Mouse (Mus musculus): ENCODE data around the gene 4933428G20Rik. TPM values are rescaled to one million over a fixed set of nuclear protein-coding genes. Genes with fewer than 3 reads are reported as not detected.

The 4933428G20Rik gene
- total RNA-seq, 2 experiments from 2014 or later: not detected

DNA sequence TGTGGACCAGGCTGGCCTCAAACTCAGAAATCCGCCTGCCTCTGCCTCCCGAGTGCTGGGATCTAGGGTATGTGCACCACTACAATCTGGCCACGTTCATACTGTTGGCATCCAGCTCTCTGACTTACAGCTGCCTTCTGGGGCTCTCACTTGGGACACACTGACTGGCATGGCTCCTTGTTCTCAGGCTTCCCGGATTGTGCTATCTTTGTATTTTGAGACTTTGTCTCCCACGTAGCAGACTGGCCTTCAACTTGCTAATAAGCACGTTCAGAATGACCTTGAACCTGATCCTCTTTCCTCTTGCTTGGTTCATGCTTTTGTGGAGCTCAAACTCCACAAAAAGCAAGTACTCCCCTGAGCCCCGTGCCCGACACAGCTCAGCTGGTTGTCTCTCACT lies 14.5 kb downstream of the 4933428G20Rik start:
- DNase-seq: peak; percentile 17
- H3K27ac ChIP-seq: peak overlapping the region; percentile 48
- intact Hi-C loops (cut with DNase I): loop anchor here (5.0 kb wide), 1 partner anchor 92 kb away; the partner anchor contains the start of gene Srcin1
- no peak for TF ChIP-seq CTCF (IDR thresholded peaks at IDR 0.05)
- no peak overlapping the region for H3K4me3 ChIP-seq

DNA sequence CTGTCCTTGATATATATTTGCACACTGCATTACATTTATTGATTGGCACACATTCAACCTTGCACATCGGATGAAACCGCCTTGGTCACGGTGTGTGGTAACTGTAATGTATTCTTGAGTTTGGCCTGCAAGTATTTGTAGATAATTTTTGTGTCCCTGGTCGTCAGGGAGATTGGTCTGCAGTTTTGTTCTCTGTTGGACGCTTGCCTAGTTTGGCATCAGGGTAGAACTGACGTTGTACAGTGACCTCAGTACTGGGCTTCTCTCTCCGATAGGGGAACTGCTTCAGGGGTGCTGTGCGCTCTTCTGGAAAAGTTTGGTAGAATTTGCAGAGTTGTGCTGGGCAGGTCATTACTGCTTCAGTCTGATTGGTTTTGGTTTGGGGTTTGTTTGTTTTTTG lies 20.3 kb downstream of the 4933428G20Rik start:
- intact Hi-C loops (cut with DNase I): no loop called here
- no peak for DNase-seq
- Histone ChIP-seq H3K27ac (no peak overlapping the region), H3K4me3 (no peak overlapping the region)
- TF ChIP-seq CTCF (IDR thresholded peaks at IDR 0.05): no peak

DNA sequence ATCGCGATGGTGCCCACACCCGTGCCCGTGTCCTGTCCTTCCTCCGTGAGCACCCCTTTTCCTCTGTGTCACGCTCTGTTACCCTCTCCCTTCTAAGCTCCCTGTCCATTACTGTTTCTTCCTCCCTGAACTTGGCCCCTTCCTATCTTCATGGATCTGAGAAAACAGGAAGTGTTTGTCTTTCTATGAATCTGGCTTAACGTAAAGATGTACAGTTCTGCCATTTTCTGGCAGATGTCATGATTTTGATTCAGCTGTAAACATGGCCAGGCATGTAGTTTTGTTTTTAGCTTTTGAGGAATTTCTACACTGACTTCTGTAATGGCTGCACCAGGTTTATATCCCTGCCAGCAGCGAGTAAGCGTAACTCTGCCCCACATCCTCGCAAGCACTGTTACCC lies 21.1 kb downstream of the 4933428G20Rik start:
- no peak for TF ChIP-seq CTCF (IDR thresholded peaks at IDR 0.05)
- no peak overlapping the region for H3K4me3 ChIP-seq
- no peak overlapping the region for H3K27ac ChIP-seq
- no peak for DNase-seq
- intact Hi-C loops (cut with DNase I): no loop called here

DNA sequence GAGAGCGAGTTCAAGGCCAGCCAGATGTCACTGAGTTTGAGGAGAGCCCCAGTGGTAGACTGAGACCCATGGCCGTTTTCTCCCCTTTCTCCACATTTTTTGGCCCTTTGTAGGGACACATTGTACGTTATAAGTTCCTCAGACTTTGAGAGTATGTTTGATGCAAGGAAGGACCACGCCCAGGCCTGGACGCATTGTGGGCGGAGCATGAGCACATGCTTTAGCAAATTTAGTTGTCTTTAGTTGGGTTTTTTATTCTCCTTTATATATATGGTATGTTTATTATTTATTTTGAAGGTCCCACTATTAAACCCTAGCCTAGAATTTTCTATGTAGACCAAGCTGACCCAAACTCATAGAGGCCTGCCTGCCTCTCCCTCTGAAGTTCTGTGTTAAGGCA lies 21.8 kb downstream of the 4933428G20Rik start:
- no peak for DNase-seq
- Histone ChIP-seq H3K27ac (no peak overlapping the region), H3K4me3 (no peak overlapping the region)
- TF ChIP-seq CTCF (IDR thresholded peaks at IDR 0.05): no peak
- intact Hi-C loops (cut with DNase I): no loop called here

GRCm38 (mm10) chr11:97477431-97477830 lies 22.7 kb downstream of the 4933428G20Rik start:
- Histone ChIP-seq H3K27ac (no peak overlapping the region), H3K4me3 (no peak overlapping the region)
- intact Hi-C loops (cut with DNase I): no loop called here
- DNase-seq: no peak
- TF ChIP-seq CTCF (IDR thresholded peaks at IDR 0.05): no peak

- TF ChIP-seq CTCF (IDR thresholded peaks at IDR 0.05): peak; percentile 79
- DNase-seq: no peak
- H3K4me3 ChIP-seq: no peak overlapping the region
- H3K27ac ChIP-seq: no peak overlapping the region
- intact Hi-C loops (cut with DNase I): no loop called here
These were observed 23.6 kb downstream of the 4933428G20Rik start for GRCm38 (mm10) chr11:97476334-97477095.

DNA sequence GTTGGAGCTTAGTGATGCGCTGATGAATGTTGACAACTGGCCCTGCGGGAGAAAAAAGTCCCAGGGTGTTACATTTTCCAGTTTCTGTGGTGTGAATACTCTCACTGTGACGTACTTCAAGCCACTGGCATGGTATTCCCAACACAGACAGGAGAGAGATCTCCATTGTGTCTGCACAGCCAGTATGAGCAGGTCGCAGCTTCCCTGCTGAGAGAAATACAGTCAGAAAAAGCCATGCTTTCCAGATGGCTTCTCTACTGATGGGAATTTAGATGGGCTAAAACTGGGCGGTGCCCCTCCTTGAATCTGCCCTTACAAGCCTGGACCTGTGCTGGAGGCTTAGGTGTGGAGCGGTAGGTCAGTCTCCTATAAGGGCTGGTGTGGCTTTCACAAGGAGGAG lies 28.9 kb downstream of the 4933428G20Rik start:
- intact Hi-C loops (cut with DNase I): no loop called here
- TF ChIP-seq CTCF (IDR thresholded peaks at IDR 0.05): no peak

GRCm38 (mm10) chr11:97469828-97470227 lies 30.3 kb downstream of the 4933428G20Rik start:
- TF ChIP-seq CTCF (IDR thresholded peaks at IDR 0.05): no peak

More for the DNA sequence above, 28.9 kb downstream of the 4933428G20Rik start:
- peak; percentile 9 for DNase-seq
- Histone ChIP-seq H3K27ac (no peak overlapping the region), H3K4me3 (no peak overlapping the region)

GRCm38 (mm10) chr11:97468639-97469287 lies 31.4 kb downstream of the 4933428G20Rik start:
- Histone ChIP-seq H3K27ac (0 out of 2 replicates have a peak overlapping the region, but pooled peaks have one; percentile 4), H3K4me3 (no peak overlapping the region)
- intact Hi-C loops (cut with DNase I): loop anchor here (1.0 kb wide), 3 partner anchors 36 to 111 kb away; no protein-coding TSS in a partner anchor
- DNase-seq: peak; percentile 91
- peak; percentile 99; the same call in 1 of the 2 replicates for TF ChIP-seq CTCF (IDR thresholded peaks at IDR 0.05)

More at GRCm38 (mm10) chr11:97469828-97470227, 30.3 kb downstream of the 4933428G20Rik start:
- intact Hi-C loops (cut with DNase I): loop anchor here (1.0 kb wide), 2 partner anchors 38 to 62 kb away; no protein-coding TSS in a partner anchor
- H3K4me3 ChIP-seq: no peak overlapping the region
- DNase-seq: no peak
- H3K27ac ChIP-seq: no peak overlapping the region

GRCm38 (mm10) chr11:97466444-97467160 lies 33.5 kb downstream of the 4933428G20Rik start:
- TF ChIP-seq CTCF (IDR thresholded peaks at IDR 0.05): no peak
- peak overlapping the region; percentile 1; the same call in 1 of the 2 replicates for H3K27ac ChIP-seq
- intact Hi-C loops (cut with DNase I): no loop called here
- no peak overlapping the region for H3K4me3 ChIP-seq
- peak; percentile 72 for DNase-seq

DNA sequence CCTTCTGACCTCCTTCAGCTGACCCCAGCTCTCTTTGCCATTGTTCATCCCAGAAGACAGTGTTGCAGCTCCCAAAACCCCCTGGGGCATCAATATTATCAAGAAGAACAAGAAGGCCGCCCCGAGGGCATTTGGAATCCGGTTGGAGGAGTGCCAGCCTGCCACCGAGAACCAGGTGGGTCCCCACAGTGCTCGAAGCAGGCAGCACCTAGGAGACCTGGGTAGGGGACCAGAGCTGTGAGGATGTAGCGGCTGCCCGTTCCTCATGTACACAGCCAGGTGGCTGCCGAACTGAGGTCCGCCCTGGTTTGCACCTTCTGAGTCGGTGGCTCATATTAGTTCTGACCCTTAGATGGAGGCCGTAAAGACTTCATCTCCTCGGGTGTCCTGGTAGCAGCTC lies 34.2 kb downstream of the 4933428G20Rik start:
- H3K27ac ChIP-seq: no peak overlapping the region; the same call in 1 of the 2 replicates
- intact Hi-C loops (cut with DNase I): no loop called here
- TF ChIP-seq CTCF (IDR thresholded peaks at IDR 0.05): no peak
- DNase-seq: no peak
- no peak overlapping the region for H3K4me3 ChIP-seq

- Histone ChIP-seq H3K4me3 (no peak overlapping the region), H3K27ac (peak overlapping the region; percentile 46; the same call in 1 of the 2 replicates)
- intact Hi-C loops (cut with DNase I): no loop called here
- DNase-seq: peak; percentile 64
- no peak for TF ChIP-seq CTCF (IDR thresholded peaks at IDR 0.05)
These were observed 36.1 kb downstream of the 4933428G20Rik start for GRCm38 (mm10) chr11:97463991-97464390.

Measured in gastrocnemius, adult 2 months (tissue).